In the genomic region with DNA sequence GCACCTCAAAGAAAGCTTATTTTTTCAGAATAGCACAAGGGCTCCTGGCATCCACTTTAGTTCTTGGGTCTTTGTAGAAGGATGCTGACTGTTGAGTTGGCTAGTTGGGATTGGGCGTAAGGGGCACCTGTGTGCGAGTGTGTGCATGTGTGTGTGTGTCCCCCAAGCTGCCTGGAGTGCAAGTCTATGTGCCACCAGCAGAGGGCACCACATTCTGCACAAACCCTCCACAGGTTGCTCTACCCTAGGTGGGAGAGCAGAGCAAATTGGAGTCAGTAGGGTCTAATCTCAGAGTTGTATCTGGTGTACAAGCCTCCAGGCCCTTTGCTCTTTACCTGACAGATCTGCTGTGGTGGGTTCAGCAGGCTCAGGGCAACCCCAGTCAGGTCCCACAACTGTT, we compare ENCODE assay signal across 8 mouse cellular contexts. TPM values are rescaled to one million over a fixed set of nuclear protein-coding genes. Genes with fewer than 3 reads are reported as not detected.
DNase-seq lines count a peak whose midpoint lies in the region; ATAC-seq and TF ChIP-seq lines count a peak whose summit lies in the region.

No protein-coding gene starts in this region.

- ATAC-seq in forebrain, embryonic 15.5 days (replicated peaks), result no peak
- ATAC-seq in liver, embryonic 11.5 days (replicated peaks; ENCODE audit: low FRiP score), result no peak

- no peak for TF ChIP-seq POLR2A in liver, adult 2 months (IDR thresholded peaks at IDR 0.05; ENCODE audit: extremely low read depth, insufficient read depth, low read length)
- no peak for TF ChIP-seq POLR2A in bone marrow, adult 2 months (IDR thresholded peaks at IDR 0.05; ENCODE audit: borderline replicate concordance, control insufficient read depth, low read depth, low read length)

- WGBS in forebrain, embryonic 10.5 days, result 93% methylated on average over 2 of the region's 2 CpGs
- WGBS in forebrain, embryonic 15.5 days, result 91% methylated on average over 2 of the region's 2 CpGs
- 92% methylated on average over 2 of the region's 2 CpGs for WGBS in liver, adult 2 months
- 90% methylated on average over 2 of the region's 2 CpGs for WGBS in liver, embryonic 11.5 days
- 76% methylated on average over 2 of the region's 2 CpGs for WGBS in bone marrow, adult 2 months

- no peak overlapping the region for H3K9ac ChIP-seq in forebrain, embryonic 15.5 days (replicated peaks)
- no peak overlapping the region for H3K9ac ChIP-seq in liver, adult 2 months (ENCODE audit: low read depth, low read length)
- H3K9ac ChIP-seq in liver, embryonic 11.5 days (ENCODE audit: low read depth, low read length), result no peak overlapping the region

- peaks cover 40% of the 10 kb centered on the region for H3K4me1 ChIP-seq in forebrain, embryonic 10.5 days
- peaks cover 10% of the 10 kb centered on the region; the same call in 1 of the 2 replicates for H3K4me1 ChIP-seq in forebrain, embryonic 15.5 days
- no peaks in the 10 kb centered on the region for H3K4me1 ChIP-seq in liver, adult 2 months (ENCODE audit: control insufficient read depth, insufficient read depth, low read length)
- H3K4me1 ChIP-seq in liver, embryonic 11.5 days (replicated peaks; ENCODE audit: control insufficient read depth, insufficient read depth, low read length), result peaks cover 3% of the 10 kb centered on the region; the same call in 1 of the 2 replicates
- H3K4me1 ChIP-seq in bone marrow, adult 2 months (ENCODE audit: control insufficient read depth, insufficient read depth, low read length), result no peaks in the 10 kb centered on the region

- TF ChIP-seq CTCF in liver, adult 2 months (IDR thresholded peaks at IDR 0.05; ENCODE audit: low read depth, low read length), result peak; percentile 76
- TF ChIP-seq CTCF in bone marrow, adult 2 months (IDR thresholded peaks at IDR 0.05; ENCODE audit: control insufficient read depth, insufficient read depth, low read length), result peak; percentile 78

- H3K36me3 ChIP-seq in forebrain, embryonic 10.5 days (replicated peaks), result no peaks in the 10 kb centered on the region
- no peaks in the 10 kb centered on the region for H3K36me3 ChIP-seq in forebrain, embryonic 15.5 days
- no peaks in the 10 kb centered on the region for H3K36me3 ChIP-seq in liver, adult 2 months (ENCODE audit: control insufficient read depth, insufficient read depth, low read length)
- no peaks in the 10 kb centered on the region for H3K36me3 ChIP-seq in liver, embryonic 11.5 days (ENCODE audit: control insufficient read depth, insufficient read depth, low read length)
- no peaks in the 10 kb centered on the region for H3K36me3 ChIP-seq in splenic B cell, adult 2 months (ENCODE audit: control insufficient read depth, insufficient read depth, low read length, poor library complexity, severe bottlenecking)

- H3K9me3 ChIP-seq in forebrain, embryonic 10.5 days, result peaks cover 12% of the 10 kb centered on the region; the same call in 1 of the 2 replicates
- H3K9me3 ChIP-seq in forebrain, embryonic 15.5 days, result no peaks in the 10 kb centered on the region
- H3K9me3 ChIP-seq in liver, embryonic 11.5 days (ENCODE audit: control insufficient read depth, low read length), result peaks cover 6% of the 10 kb centered on the region; the same call in 1 of the 2 replicates

- H3K27me3 ChIP-seq in forebrain, embryonic 10.5 days (ENCODE audit: poor library complexity, severe bottlenecking), result peaks cover 32% of the 10 kb centered on the region
- H3K27me3 ChIP-seq in forebrain, embryonic 15.5 days, result no peaks in the 10 kb centered on the region
- peaks cover 6% of the 10 kb centered on the region for H3K27me3 ChIP-seq in liver, adult 2 months (ENCODE audit: control insufficient read depth, insufficient read depth, low read length)
- peaks cover 33% of the 10 kb centered on the region for H3K27me3 ChIP-seq in liver, embryonic 11.5 days (replicated peaks; ENCODE audit: control insufficient read depth, insufficient read depth, low read length)
- no peaks in the 10 kb centered on the region; the same call in 1 of the 2 replicates for H3K27me3 ChIP-seq in splenic B cell, adult 2 months (ENCODE audit: control insufficient read depth, insufficient read depth, low read length, poor library complexity, severe bottlenecking)

- H3K4me3 ChIP-seq in forebrain, embryonic 10.5 days, result no peak overlapping the region
- H3K4me3 ChIP-seq in forebrain, embryonic 15.5 days, result no peak overlapping the region
- H3K4me3 ChIP-seq in liver, adult 2 months (ENCODE audit: insufficient read depth, low read depth, low read length), result no peak overlapping the region
- H3K4me3 ChIP-seq in liver, embryonic 11.5 days (ENCODE audit: low read depth, low read length), result no peak overlapping the region
- H3K4me3 ChIP-seq in bone marrow, adult 2 months (replicated peaks; ENCODE audit: control insufficient read depth, low read depth, low read length), result no peak overlapping the region

- no peaks in the 10 kb centered on the region for H3K79me2 ChIP-seq in liver, adult 2 months (ENCODE audit: control insufficient read depth, insufficient read depth, low read length)

- H3K27ac ChIP-seq in forebrain, embryonic 10.5 days, result no peak overlapping the region
- H3K27ac ChIP-seq in forebrain, embryonic 15.5 days (replicated peaks), result no peak overlapping the region
- no peak overlapping the region for H3K27ac ChIP-seq in liver, adult 2 months (replicated peaks; ENCODE audit: insufficient read depth, low read depth, low read length)
- no peak overlapping the region for H3K27ac ChIP-seq in liver, embryonic 11.5 days (ENCODE audit: low read depth, low read length)
- no peak overlapping the region for H3K27ac ChIP-seq in bone marrow, adult 2 months (ENCODE audit: control insufficient read depth, insufficient read depth, low read depth, low read length, poor library complexity)

- H3K4me2 ChIP-seq in forebrain, embryonic 15.5 days (replicated peaks), result no peak overlapping the region
- H3K4me2 ChIP-seq in liver, embryonic 11.5 days, result no peak overlapping the region

- DNase-seq in forebrain, embryonic 10.5 days (ENCODE audit: extremely low spot score, low spot score), result peak; percentile 28
- DNase-seq in liver, adult 2 months (ENCODE audit: extremely low read depth, low read depth, low spot score), result no peak
- no peak for DNase-seq in liver, embryonic 11.5 days (ENCODE audit: low spot score)
- DNase-seq in splenic B cell, adult 2 months (ENCODE audit: low read depth, low spot score), result peak; percentile 39
- DNase-seq in urinary bladder, postnatal 14 days (ENCODE audit: low spot score), result no peak
- DNase-seq in ovary, postnatal 10 days (ENCODE audit: low spot score), result no peak

RNA-seq across cellular contexts. Expression of gene Kcnn3, which starts 7.7 kb away (rescaled TPM):
- 0.81 and 0.92 TPM in 2 replicates for polyA plus RNA-seq in forebrain, embryonic 10.5 days (2016; fragmentation: Nextera tagmentation; extraction: Ambion mirVana)
- polyA plus RNA-seq in forebrain, embryonic 15.5 days (2015; fragmentation: Nextera tagmentation; extraction: Ambion mirVana), result 9.0 and 10.4 TPM in 2 replicates
- under 0.01 and 0.13 TPM in 2 replicates for total RNA-seq in liver, adult 2 months (2014; rRNA removed)
- polyA plus RNA-seq in liver, adult 2 months (2012; rRNA removed), result 0.06 TPM in 1 of 2 replicates, not detected in the other
- polyA plus RNA-seq in liver, embryonic 11.5 days (2014; fragmentation: Nextera tagmentation; extraction: Ambion mirVana), result 0.19 and 0.45 TPM in 2 replicates
- polyA plus RNA-seq in bone marrow, adult 2 months (2011; ENCODE audit: insufficient read depth, insufficient read length, low replicate concordance, missing spikeins), result not detected in 2 replicates

RNA-seq across cellular contexts. Expression of gene Pmvk, which starts 57.9 kb away (rescaled TPM):
- polyA plus RNA-seq in forebrain, embryonic 10.5 days (2016; fragmentation: Nextera tagmentation; extraction: Ambion mirVana), result 72.0 and 75.3 TPM in 2 replicates
- polyA plus RNA-seq in forebrain, embryonic 15.5 days (2015; fragmentation: Nextera tagmentation; extraction: Ambion mirVana), result 80.2 and 80.9 TPM in 2 replicates
- 79.5 and 112 TPM in 2 replicates for total RNA-seq in liver, adult 2 months (2014; rRNA removed)
- polyA plus RNA-seq in liver, adult 2 months (2012; rRNA removed), result 82.1 and 108 TPM in 2 replicates
- 58.0 and 58.3 TPM in 2 replicates for polyA plus RNA-seq in liver, embryonic 11.5 days (2014; fragmentation: Nextera tagmentation; extraction: Ambion mirVana)
- 25.4 and 33.4 TPM in 2 replicates for polyA plus RNA-seq in bone marrow, adult 2 months (2011; ENCODE audit: insufficient read depth, insufficient read length, low replicate concordance, missing spikeins)

Comparison
In these comparisons a context has a peak if more than half of its experiments do, and no peak if none do; other contexts are left out.
1. DNase-seq: peak in forebrain, embryonic 10.5 days (single experiment) and splenic B cell, adult 2 months (single experiment); none in liver, adult 2 months (single experiment), liver, embryonic 11.5 days (single experiment), urinary bladder, postnatal 14 days (single experiment) and ovary, postnatal 10 days (single experiment).